Mouse (Mus musculus) embryo, embryonic 11.5 days (tissue): Measurements from ENCODE around the gene Fam84b.

Experiments
- DNase-seq: peaks from one replicate; pipeline ENCODE4 v3.0.0-alpha.2; 2012; ENCODE audit warnings: low read depth, low spot score

Fam84b gene

GRCm38 (mm10) chr15:60833476-60834218 lies 19.9 kb downstream of the Fam84b start:
- DNase-seq = no peak

DNA sequence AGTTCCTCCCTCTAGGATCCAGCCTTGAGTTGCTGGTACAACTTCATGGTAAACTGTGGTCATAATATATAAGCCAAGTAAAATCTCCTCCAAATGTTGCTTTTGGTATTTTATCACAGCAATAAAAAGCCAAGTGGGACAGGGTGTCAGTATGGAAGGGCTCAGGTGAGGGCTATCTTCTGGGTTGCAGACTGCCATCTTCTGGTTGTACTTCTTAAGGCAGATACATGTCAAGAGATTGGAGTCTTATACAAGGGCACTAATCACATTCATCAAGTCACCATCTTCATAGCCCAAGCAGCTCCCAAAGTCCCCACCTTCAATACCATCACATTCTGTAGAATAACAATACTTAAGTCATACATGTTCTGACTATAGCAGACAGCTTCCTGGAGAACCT lies 21.0 kb downstream of the Fam84b start:
- DNase-seq = no peak

DNA sequence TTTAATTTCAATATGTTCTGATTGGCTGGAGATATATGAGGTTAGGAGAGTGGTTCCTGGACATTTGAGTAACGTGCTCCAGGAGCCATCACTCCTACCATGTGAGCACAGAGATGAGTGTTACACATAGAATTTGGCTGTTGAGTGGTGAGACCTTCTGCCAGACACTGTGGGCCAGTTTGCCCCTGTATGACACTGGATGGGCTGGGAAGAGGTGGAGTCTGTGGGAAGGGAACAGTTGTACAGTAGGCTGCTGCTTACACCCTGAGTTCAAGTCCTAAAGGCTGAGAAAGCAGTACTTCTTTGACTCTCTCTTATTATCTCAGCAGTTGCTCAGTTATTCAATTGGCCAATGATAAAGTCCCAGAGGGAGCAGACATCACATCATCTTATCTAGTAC lies 27.4 kb downstream of the Fam84b start:
- DNase-seq = no peak

DNA sequence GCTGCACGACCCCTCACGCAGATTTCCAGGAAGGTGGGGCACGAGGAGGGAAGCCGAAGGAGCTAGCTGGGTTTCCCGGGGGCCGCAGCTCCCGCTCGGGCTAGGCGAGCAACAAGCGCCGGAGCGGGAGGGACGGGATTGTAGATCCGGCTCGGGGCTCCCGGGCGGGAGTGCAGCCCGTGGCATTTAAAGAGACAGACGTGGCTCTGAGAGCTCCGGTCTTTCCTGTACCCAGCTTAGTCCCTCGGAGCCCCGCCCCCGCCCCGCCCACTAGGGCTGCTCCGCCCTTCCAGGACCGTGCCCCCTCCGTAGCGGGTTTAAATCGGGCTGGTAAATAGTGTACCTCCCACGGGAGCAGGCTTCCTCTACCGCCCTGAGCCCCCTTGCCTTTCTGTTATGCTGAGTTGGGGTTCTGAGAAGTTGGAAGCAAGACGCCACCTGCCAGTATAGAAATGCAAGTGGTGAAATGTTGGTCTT lies 28.8 kb downstream of the Fam84b start:
- DNase-seq = peak; percentile 78

GRCm38 (mm10) chr15:60823870-60824709 lies 29.5 kb downstream of the Fam84b start:
- DNase-seq = no peak

- DNase-seq = no peak
These were observed 30.0 kb downstream of the Fam84b start for GRCm38 (mm10) chr15:60823620-60823869.

- DNase-seq = peak; percentile 61
These were observed 30.6 kb downstream of the Fam84b start for GRCm38 (mm10) chr15:60822803-60823619.

DNA sequence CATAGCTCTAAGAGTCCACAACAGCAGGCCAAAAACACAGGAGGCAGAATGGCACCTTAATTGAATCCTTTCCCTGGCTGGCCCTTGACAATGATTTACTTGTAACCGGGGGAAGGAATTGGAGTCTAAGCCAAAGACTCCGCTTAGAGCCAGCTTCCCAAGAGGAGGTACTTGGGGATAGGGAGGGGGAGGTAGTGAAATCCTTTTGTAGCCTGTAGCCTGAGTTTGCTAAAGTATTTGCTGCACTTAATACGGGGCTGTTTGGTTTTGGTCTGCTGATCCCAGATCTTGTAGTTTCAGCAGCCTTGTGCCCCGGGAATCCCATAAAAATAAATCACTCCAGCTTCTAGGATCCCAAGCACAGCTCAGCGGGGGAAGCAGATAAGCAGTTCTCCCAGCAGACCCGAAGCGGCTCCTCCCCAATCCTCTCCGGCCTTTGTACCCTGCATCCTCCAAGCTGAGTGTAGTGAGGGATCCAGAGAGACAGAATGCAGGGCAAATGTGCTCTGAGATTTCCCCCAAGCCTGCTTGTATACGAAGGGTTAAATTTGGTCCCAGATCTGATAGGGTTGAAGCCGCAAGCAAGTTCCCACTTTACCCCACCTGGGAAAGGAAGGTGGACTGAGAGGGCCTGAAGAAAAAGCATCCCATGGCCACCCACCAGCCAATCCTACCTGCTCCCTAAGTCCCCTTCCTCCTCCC lies 31.3 kb downstream of the Fam84b start:
- DNase-seq = no peak

GRCm38 (mm10) chr15:60818500-60818899 lies 35.1 kb downstream of the Fam84b start:
- DNase-seq = no peak

DNA sequence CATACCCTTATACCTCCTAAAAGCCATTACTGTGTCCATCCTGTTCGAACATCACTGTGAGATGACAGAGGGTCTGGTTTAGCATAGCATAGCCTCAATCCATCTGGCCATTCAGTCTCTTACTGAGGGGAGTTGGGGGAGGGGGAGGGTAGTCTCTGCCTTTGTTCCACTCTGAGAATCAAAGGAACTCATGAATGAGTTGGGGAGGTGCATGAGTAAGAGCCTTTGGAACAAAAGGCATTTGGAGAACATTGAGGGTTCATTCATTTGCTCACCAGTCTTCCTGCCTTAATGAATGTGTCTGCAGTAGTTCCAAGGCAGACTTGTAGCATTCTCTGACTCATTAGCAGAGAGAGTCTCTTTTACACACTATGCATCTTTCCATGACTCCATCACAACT lies 37.1 kb downstream of the Fam84b start:
- no peak for DNase-seq

GRCm38 (mm10) chr15:60814542-60814941 lies 39.0 kb downstream of the Fam84b start:
- DNase-seq = no peak

- no peak for DNase-seq
These were observed 60.4 kb downstream of the Fam84b start for GRCm38 (mm10) chr15:60793041-60793673.

- no peak for DNase-seq
These were observed 64.5 kb downstream of the Fam84b start for GRCm38 (mm10) chr15:60789084-60789483.

- no peak for DNase-seq
These were observed 69.8 kb downstream of the Fam84b start for GRCm38 (mm10) chr15:60783761-60784160.

DNA sequence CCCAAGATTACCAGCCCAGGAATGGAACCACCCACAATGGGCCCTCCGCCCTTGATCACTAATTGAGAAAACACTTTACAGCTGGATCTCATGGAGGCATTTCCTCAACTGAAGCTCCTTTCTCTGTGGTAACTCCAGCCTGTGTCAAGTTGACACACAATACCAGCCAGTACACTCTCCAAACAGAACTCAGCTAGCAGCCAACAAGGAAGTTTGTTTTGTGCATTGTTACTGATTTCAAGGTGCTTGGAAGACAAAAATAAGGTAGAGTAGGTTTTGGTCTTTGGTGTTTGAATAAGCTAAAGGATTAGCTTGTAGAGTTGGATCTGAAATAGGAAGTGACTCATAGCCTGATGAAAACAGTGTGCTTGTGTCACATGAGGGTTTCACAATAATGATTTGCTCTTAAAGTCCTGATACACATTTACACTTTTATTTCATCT lies 74.0 kb downstream of the Fam84b start:
- no peak for DNase-seq

DNA sequence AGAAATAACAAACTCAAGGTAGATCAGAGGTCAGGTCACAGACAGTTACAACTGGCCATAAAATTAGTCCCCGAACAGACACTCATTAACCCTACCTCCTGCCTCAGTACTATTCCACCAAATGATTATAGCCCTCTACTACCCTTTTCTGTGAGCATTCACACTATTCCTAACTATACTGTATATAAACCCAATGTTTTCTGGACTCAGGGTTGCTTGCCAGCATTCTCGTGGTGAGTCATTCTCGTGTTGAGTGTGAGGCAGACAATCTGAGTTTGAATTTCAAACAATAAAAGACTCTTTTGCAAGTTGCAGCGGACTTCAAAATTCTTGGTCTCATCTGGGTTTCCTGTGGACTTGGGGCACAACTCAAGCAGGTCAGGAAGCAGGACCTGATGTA lies 74.5 kb downstream of the Fam84b start:
- no peak for DNase-seq
